Mouse (Mus musculus): ENCODE data around the gene Xcl1. TPM values are rescaled to one million over a fixed set of nuclear protein-coding genes. Genes with fewer than 3 reads are reported as not detected.

Xcl1 gene
- total and polyA plus RNA-seq, 2 experiments from 2014 or later: not detected

DNA sequence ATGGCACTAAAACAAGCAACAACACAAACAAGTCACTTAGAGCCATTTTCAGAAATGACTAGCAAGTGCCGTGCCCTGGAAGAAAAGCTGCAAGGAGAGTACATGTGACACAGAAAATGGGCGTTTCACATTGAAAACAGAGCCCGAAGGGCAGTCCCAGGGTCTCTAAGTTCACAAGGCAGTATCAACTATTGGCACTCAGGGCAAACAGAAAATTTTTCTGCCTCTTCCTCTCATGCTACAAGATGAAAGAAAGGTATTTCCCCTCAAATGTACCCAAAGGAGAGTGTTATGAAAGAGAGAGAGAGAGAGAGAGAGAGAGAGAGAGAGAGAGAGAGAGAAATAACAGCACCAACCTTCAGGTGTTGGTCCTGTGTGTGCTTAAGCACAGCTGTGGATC, 53.4 kb downstream of the Xcl1 start:
- 79% methylated on average over 3 of the region's 3 CpGs for WGBS
- H3K4me1 ChIP-seq (ENCODE audit: insufficient read depth, low read length): no peaks in the 10 kb centered on the region
- H3K9ac ChIP-seq (replicated peaks; ENCODE audit: low read length): no peak overlapping the region
- no peaks in the 10 kb centered on the region for H3K36me3 ChIP-seq (ENCODE audit: insufficient read depth, low read length)
- TF ChIP-seq CTCF (IDR thresholded peaks at IDR 0.05; ENCODE audit: low read depth): no peak
- H3K9me3 ChIP-seq (ENCODE audit: low read length): no peaks in the 10 kb centered on the region
- DNase-seq (ENCODE audit: low spot score): no peak
- H3K4me3 ChIP-seq (ENCODE audit: low read length): no peak overlapping the region
- no peaks in the 10 kb centered on the region for H3K27me3 ChIP-seq (ENCODE audit: insufficient read depth, low read length)
- ATAC-seq: no peak
- H3K4me2 ChIP-seq (ENCODE audit: low read depth, low read length): no peak overlapping the region
- no peak overlapping the region for H3K27ac ChIP-seq

Other genes with a start within 250 kb of the Xcl1 start
- gene Dpt, start 138.9 kb downstream of the Xcl1 start, total RNA-seq (2014; rRNA removed): 0.14 and 0.68 TPM in 2 replicates
- 0.83 and 1.1 TPM in 2 replicates for gene Dpt, start 138.9 kb downstream of the Xcl1 start, polyA plus RNA-seq (2015; fragmentation: Nextera tagmentation; extraction: Ambion mirVana)
- gene Tbx19, start 225.2 kb upstream of the Xcl1 start, total RNA-seq (2014; rRNA removed): not detected in 2 replicates
- gene Tbx19, start 225.2 kb upstream of the Xcl1 start, polyA plus RNA-seq (2015; fragmentation: Nextera tagmentation; extraction: Ambion mirVana): not detected in 2 replicates